Mouse (Mus musculus) spleen, adult 2 months (tissue): ENCODE measurements around the gene Ddx6.

Experiments
- CTCF ChIP-seq: fragments of 200-500 bp; IDR thresholded peaks from 2 replicates; pipeline ENCODE4 v1.5.1; 2011; ENCODE audit warnings: mild to moderate bottlenecking, inconsistent platforms; ENCODE audit not compliant: insufficient read depth, insufficient read length, insufficient replicate concordance; ENCODE audit errors: extremely low read depth
- POLR2A ChIP-seq: fragments of 200-500 bp; IDR thresholded peaks from 2 replicates; pipeline ENCODE4 v1.6.1; 2011; ENCODE audit warnings: low read depth, low read length, inconsistent platforms

DNA sequence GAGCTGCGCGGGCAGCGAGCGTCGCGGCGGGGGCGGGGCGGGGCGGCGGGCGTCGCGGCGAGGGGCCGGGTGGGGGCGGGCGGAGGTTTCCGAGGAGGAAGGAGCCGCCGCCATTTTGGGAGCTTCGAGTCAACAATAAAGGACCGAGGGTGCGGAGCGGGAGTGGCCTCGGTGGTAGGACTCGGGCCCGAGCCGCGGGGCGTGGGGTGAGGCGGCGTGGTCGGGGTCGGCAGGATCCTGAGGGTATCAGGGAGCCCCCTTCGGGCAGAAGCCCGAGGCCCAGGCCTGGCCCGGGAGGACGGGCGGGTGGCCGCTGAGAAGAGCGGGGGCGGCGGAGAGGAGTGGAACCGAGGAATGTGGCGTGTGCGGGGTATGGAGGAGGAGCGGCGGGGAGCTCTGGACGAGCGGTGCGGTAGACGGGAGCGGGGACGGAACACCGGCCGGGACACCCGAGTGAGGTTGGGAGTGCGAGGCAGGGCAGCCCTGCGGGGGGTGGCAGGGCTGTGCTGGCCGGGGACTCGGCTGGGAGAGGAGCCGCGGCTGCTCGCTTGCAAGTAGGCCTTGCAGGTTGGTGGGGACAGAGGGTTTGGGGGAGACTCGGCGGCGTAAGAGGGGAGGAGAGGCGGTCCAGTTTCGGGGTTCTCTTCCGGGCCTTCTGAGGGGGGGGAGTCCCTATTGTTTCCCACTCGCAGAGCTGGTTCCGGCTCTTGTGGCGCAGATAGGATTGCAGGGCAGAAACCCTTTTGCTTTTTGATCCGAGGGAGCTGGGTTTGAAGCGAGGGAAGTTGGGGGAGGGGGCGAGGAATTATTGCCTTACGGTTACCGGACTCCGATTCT, at the start of gene Ddx6:
- TF ChIP-seq CTCF (no peak), POLR2A (peak; percentile 53)
